Mouse (Mus musculus) embryonic facial prominence, embryonic 15.5 days (tissue): Measurements from ENCODE around the gene Mllt6. TPM values are rescaled to one million over a fixed set of nuclear protein-coding genes. Genes with fewer than 3 reads are reported as not detected.

ENCODE experiments used
- ATAC-seq: fragments of 200-750 bp; cut with Nextera tagmentation; 2 replicates; pipeline ENCODE4 v1.8.0; 2017; ENCODE audit warnings: low read depth, moderate TSS enrichment; ENCODE audit not compliant: insufficient number of reproducible peaks, low FRiP score, low TSS enrichment
- H3K27ac ChIP-seq: fragments of 300-500 bp; sonication (generic); replicated peaks from 2 replicates; pipeline ENCODE4 v1.5.1; 2015; ENCODE audit warnings: mild to moderate bottlenecking, inconsistent platforms
- H3K27me3 ChIP-seq: fragments of 300-500 bp; sonication (generic); 2 replicates; pipeline ENCODE4 v1.6.1; 2015; ENCODE audit warnings: inconsistent platforms
- H3K36me3 ChIP-seq: fragments of 300-500 bp; sonication (generic); 2 replicates; pipeline ENCODE4 v1.6.1; 2015; ENCODE audit warnings: mild to moderate bottlenecking, inconsistent platforms
- H3K4me1 ChIP-seq: fragments of 300-500 bp; sonication (generic); 2 replicates; pipeline ENCODE4 v1.6.1; 2015; ENCODE audit warnings: inconsistent platforms
- H3K4me2 ChIP-seq: fragments of 300-500 bp; sonication (generic); replicated peaks from 2 replicates; pipeline ENCODE4 v1.6.1; 2015; ENCODE audit warnings: mild to moderate bottlenecking, inconsistent platforms
- H3K4me3 ChIP-seq: fragments of 300-500 bp; sonication (generic); replicated peaks from 2 replicates; pipeline ENCODE4 v1.5.1; 2015; ENCODE audit warnings: mild to moderate bottlenecking, inconsistent platforms
- H3K9ac ChIP-seq: fragments of 300-500 bp; sonication (generic); 2 replicates; pipeline ENCODE4 v1.6.1; 2015; ENCODE audit warnings: inconsistent platforms
- H3K9me3 ChIP-seq: fragments of 300-500 bp; sonication (generic); replicated peaks from 2 replicates; pipeline ENCODE4 v1.6.1; 2016; ENCODE audit warnings: inconsistent platforms
- WGBS: fragments of 180-500 bp; shearing (Covaris S2); methylation state at CpG from one replicate; pipeline ENCODE4 v1.1.7; 2015; 5-methylcytosine and 5-hydroxymethylcytosine counted together
- polyA plus RNA-seq: library from polyadenylated mRNA; unstranded; fragments of >200 nt; fragmentation: Nextera tagmentation; extraction: Ambion mirVana; gene quantifications from 2 replicates; pipeline ENCODE4 v1.2.1, GENCODE M21; 2015

Gene Mllt6
- polyA plus RNA-seq, 1 experiment from 2014 or later = 2.6 TPM

- Histone ChIP-seq H3K4me2 (no peak overlapping the region), H3K36me3 (peaks cover 39% of the 10 kb centered on the region), H3K9me3 (no peaks in the 10 kb centered on the region), H3K4me1 (peaks cover 22% of the 10 kb centered on the region), H3K9ac (0 out of 2 replicates have a peak overlapping the region, but pooled peaks have one; percentile 2), H3K27me3 (no peaks in the 10 kb centered on the region), H3K27ac (no peak overlapping the region), H3K4me3 (no peak overlapping the region)
- 81% methylated on average over 6 of the region's 6 CpGs for WGBS
- ATAC-seq = no peak
Measured at GRCm38 (mm10) chr11:97684063-97684680, 21.0 kb downstream of the Mllt6 start.

- ATAC-seq = no peak
- WGBS = 38% methylated on average over 7 of the region's 7 CpGs
- H3K27ac ChIP-seq = no peak overlapping the region
- H3K4me1 ChIP-seq = peaks cover 22% of the 10 kb centered on the region
- no peaks in the 10 kb centered on the region for H3K9me3 ChIP-seq
- no peak overlapping the region for H3K4me2 ChIP-seq
- H3K27me3 ChIP-seq = no peaks in the 10 kb centered on the region
- peaks cover 39% of the 10 kb centered on the region for H3K36me3 ChIP-seq
- no peak overlapping the region for H3K4me3 ChIP-seq
- no peak overlapping the region for H3K9ac ChIP-seq
Measured at GRCm38 (mm10) chr11:97684766-97685165, 21.6 kb downstream of the Mllt6 start.

DNA sequence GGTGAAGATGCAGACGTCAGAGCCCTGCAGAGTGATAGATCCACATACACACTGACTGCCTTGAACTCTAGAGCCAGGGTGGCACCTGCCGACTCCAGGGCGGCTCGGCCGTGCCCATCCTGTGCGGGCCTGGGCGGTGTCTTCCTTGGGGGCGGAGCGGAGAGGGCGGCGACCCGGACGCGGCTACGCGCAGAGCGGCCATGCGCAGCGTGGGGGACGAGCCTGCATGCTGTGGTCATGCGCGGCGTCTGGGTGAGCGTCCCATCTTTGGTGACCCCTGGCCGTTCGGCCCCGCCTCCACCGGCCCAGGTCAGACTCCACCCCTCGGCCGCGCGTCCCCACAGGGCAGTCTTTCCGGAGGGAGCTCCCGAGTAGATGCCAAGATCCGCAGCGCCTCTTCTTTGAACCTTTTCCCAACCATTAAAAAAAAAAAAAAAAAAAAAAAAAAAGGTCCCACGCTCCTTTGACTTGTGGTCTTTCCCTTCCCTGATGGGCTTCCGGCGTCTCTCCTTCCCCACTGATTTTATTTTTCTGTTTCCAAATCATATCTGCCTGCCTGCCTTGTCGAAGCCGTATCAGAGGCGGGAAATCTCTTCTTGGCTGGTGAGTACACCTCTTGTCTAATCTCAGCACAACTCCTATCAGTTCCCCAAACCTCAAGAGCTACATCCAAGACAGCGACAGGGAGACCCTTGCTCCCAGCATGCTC, 22.6 kb downstream of the Mllt6 start, which contains the start of gene Cisd3:
Gene Cisd3, plus strand, starts transcription at position 214 of the 709 bp plus-strand sequence.
- H3K27me3 ChIP-seq = no peaks in the 10 kb centered on the region
- no peaks in the 10 kb centered on the region for H3K9me3 ChIP-seq
- peak within 1 kb of the TSS; percentile 61 for H3K4me2 ChIP-seq
- H3K9ac ChIP-seq = no peak within 1 kb of the TSS
- peak within 1 kb of the TSS; percentile 40 for H3K4me3 ChIP-seq
- 1% methylated on average over 43 of the region's 43 CpGs for WGBS
- ATAC-seq = peak; percentile 79
- peaks cover 17% of the 10 kb centered on the region for H3K4me1 ChIP-seq
- peaks cover 35% of the 10 kb centered on the region for H3K36me3 ChIP-seq
- 0 out of 2 replicates have a peak within 1 kb of the TSS, but pooled peaks have one; percentile 12 for H3K27ac ChIP-seq

DNA sequence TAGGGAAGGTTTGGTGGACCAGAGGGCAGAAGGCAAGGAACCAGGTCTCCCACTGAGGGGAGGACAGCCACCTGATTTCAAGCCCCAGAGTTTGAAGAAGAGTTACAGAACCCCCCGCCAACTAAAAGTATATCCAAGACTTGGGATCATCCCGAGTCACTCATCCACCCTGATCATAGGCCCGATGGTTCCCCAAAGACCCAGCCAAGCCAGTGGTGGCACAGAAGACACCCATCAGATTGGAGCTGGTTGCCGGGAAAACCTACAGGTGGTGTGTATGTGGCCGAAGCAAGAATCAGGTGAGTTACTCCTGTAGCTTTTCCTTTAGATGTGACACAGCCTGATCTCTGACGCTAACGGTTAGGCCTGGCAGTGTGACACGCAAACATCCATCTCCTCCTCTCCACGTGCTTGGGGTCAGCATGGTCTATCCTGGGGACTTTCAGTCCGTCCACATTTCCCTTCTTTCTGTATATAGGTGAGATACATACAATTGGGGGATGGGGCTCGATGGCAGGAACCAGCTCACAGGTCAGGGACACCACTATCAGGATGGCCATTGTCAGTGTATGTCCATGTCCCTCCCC, 23.2 kb downstream of the Mllt6 start:
- H3K27ac ChIP-seq = 0 out of 2 replicates have a peak overlapping the region, but pooled peaks have one; percentile 1
- peaks cover 17% of the 10 kb centered on the region for H3K4me1 ChIP-seq
- H3K9ac ChIP-seq = no peak overlapping the region
- peak overlapping the region; percentile 40 for H3K4me3 ChIP-seq
- peaks cover 37% of the 10 kb centered on the region for H3K36me3 ChIP-seq
- H3K27me3 ChIP-seq = no peaks in the 10 kb centered on the region
- H3K9me3 ChIP-seq = no peaks in the 10 kb centered on the region
- ATAC-seq = no peak
- WGBS = 64% methylated on average over 11 of the region's 11 CpGs
- H3K4me2 ChIP-seq = peak overlapping the region; percentile 61

- Histone ChIP-seq H3K4me2 (no peak overlapping the region), H3K27me3 (no peaks in the 10 kb centered on the region), H3K27ac (peak overlapping the region; percentile 1; the same call in 1 of the 2 replicates), H3K9me3 (no peaks in the 10 kb centered on the region), H3K4me3 (no peak overlapping the region), H3K9ac (no peak overlapping the region), H3K4me1 (peaks cover 17% of the 10 kb centered on the region), H3K36me3 (peaks cover 37% of the 10 kb centered on the region)
- no peak for ATAC-seq
- 65% methylated on average over 3 of the region's 3 CpGs for WGBS
Measured at GRCm38 (mm10) chr11:97687061-97687460, 23.8 kb downstream of the Mllt6 start.

DNA sequence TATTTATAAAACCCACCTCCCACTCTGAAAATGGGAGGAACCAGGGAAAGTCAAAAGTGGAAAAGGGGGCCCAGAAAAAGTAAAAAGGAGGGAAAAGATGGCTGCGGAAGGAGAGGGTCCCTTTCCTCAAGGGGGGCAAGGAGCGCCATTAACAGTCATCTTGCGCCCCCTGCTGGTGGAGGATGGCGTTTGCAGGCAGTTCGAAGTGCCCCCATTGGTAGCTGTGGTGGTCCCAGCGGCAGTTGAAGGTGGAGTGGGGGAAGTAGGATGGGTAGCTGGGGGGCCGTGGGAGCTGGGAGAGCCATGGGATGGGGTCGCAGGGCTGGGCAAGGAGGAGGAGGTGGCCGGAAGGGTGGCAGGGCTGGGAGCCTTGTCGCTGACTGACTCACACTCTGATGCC, 26.6 kb downstream of the Mllt6 start:
- H3K36me3 ChIP-seq = peaks cover 43% of the 10 kb centered on the region
- no peak overlapping the region for H3K27ac ChIP-seq
- WGBS = 27% methylated on average over 10 of the region's 10 CpGs
- H3K9ac ChIP-seq = no peak overlapping the region
- H3K9me3 ChIP-seq = no peaks in the 10 kb centered on the region
- peaks cover 27% of the 10 kb centered on the region for H3K4me1 ChIP-seq
- ATAC-seq = no peak
- no peak overlapping the region for H3K4me3 ChIP-seq
- H3K4me2 ChIP-seq = no peak overlapping the region
- no peaks in the 10 kb centered on the region for H3K27me3 ChIP-seq

DNA sequence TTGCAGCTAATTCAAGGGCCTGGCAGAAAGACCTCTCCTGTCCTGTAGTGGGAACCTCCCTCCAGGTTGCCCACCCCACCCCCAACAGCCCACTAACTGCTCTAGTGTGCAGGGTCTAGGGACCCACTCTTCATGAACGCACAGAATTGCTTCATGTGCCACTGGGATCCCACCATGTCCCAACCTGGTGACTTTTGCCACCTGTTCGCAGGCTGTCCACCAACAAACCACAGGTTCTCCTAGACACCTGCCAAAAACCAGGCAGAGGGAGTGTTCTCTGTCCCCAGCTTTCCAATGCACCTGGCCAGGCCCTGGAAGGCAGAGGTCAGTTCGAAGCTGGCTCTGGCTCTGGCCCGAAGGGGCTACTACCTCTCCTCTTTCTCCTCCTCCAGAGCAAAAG, 31.2 kb downstream of the Mllt6 start:
- no peak for ATAC-seq
- peak overlapping the region; percentile 60 for H3K27ac ChIP-seq
- H3K4me3 ChIP-seq = no peak overlapping the region
- no peak overlapping the region for H3K4me2 ChIP-seq
- H3K27me3 ChIP-seq = no peaks in the 10 kb centered on the region
- WGBS = 80% methylated on average over 4 of the region's 4 CpGs
- H3K9me3 ChIP-seq = no peaks in the 10 kb centered on the region
- H3K36me3 ChIP-seq = peaks cover 30% of the 10 kb centered on the region
- peaks cover 46% of the 10 kb centered on the region for H3K4me1 ChIP-seq
- no peak overlapping the region for H3K9ac ChIP-seq

GRCm38 (mm10) chr11:97694921-97695711, 31.9 kb downstream of the Mllt6 start:
- WGBS = 45% methylated on average over 17 of the region's 17 CpGs
- H3K4me1 ChIP-seq = peaks cover 46% of the 10 kb centered on the region
- H3K9me3 ChIP-seq = no peaks in the 10 kb centered on the region
- H3K9ac ChIP-seq = peak overlapping the region; percentile 12; the same call in 1 of the 2 replicates
- peak overlapping the region; percentile 15; the same call in 1 of the 2 replicates for H3K4me2 ChIP-seq
- H3K4me3 ChIP-seq = 0 out of 2 replicates have a peak overlapping the region, but pooled peaks have one; percentile 3
- H3K36me3 ChIP-seq = peaks cover 28% of the 10 kb centered on the region
- H3K27me3 ChIP-seq = no peaks in the 10 kb centered on the region
- no peak for ATAC-seq
- peak overlapping the region; percentile 60 for H3K27ac ChIP-seq

- H3K27me3 ChIP-seq = no peaks in the 10 kb centered on the region
- peak overlapping the region; percentile 55 for H3K27ac ChIP-seq
- 0 out of 2 replicates have a peak overlapping the region, but pooled peaks have one; percentile 15 for H3K4me2 ChIP-seq
- H3K36me3 ChIP-seq = peaks cover 21% of the 10 kb centered on the region
- 0 out of 2 replicates have a peak overlapping the region, but pooled peaks have one; percentile 4 for H3K4me3 ChIP-seq
- ATAC-seq = no peak
- H3K9ac ChIP-seq = no peak overlapping the region
- H3K9me3 ChIP-seq = no peaks in the 10 kb centered on the region
- WGBS = 50% methylated on average over 9 of the region's 9 CpGs
- H3K4me1 ChIP-seq = peaks cover 49% of the 10 kb centered on the region
Measured at GRCm38 (mm10) chr11:97695712-97696401, 32.6 kb downstream of the Mllt6 start.

DNA sequence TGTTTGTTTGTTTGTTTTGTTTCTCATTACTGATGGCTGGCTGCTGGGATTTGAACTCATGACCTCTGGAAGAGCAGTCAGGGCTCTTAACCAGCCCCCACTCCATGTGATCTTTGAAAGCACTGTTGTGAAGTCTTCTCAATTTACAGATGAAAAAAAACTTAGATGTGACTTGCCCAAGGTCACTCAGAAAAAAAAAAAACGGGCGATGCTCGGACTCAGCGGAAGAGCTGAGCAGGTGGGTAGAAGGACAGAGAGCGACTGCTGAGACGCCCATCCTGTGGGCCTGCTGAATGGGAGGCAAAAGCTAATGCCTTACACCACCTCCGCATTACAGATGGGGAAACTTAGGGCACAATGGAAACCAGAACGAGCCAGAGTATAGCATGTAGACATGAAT, 33.5 kb downstream of the Mllt6 start:
- Histone ChIP-seq H3K36me3 (peaks cover 13% of the 10 kb centered on the region), H3K4me2 (no peak overlapping the region), H3K27me3 (no peaks in the 10 kb centered on the region), H3K9ac (no peak overlapping the region), H3K4me3 (no peak overlapping the region), H3K27ac (no peak overlapping the region), H3K4me1 (peaks cover 58% of the 10 kb centered on the region), H3K9me3 (no peaks in the 10 kb centered on the region)
- no peak for ATAC-seq
- WGBS = 65% methylated on average over 8 of the region's 8 CpGs
